ENCODE assay signal across 24 mouse cellular contexts in genomic region chr9:95180005-95180404, GRCm38 (mm10).
"Had no signal": no experiment of that assay in that cellular context is flagged by ENCODE, and none has a peak within 500 bp of the region (broad histone marks: within the 10 kb centered on the region; RNA-seq: fewer than 3 reads in every experiment).

No protein-coding gene starts in this region.

- H3K27me3 ChIP-seq: heart, embryonic 13.5 days; heart, embryonic 15.5 days; hindbrain, embryonic 12.5 days; intestine, embryonic 15.5 days; kidney, embryonic 15.5 days; limb, embryonic 15.5 days; liver, embryonic 12.5 days had no signal

- H3K4me2 ChIP-seq: heart, embryonic 11.5 days; heart, embryonic 13.5 days; heart, embryonic 15.5 days; hindbrain, embryonic 12.5 days; hindbrain, embryonic 14.5 days; intestine, embryonic 15.5 days; kidney, embryonic 15.5 days; limb, embryonic 13.5 days; limb, embryonic 15.5 days; liver, embryonic 12.5 days had no signal

- H3K36me3 ChIP-seq: heart, embryonic 13.5 days; heart, embryonic 15.5 days; hindbrain, embryonic 10.5 days; hindbrain, embryonic 12.5 days; intestine, embryonic 15.5 days; kidney, embryonic 15.5 days; limb, embryonic 13.5 days; limb, embryonic 15.5 days; liver, embryonic 12.5 days had no signal

- H3K4me1 ChIP-seq: heart, embryonic 13.5 days; heart, embryonic 15.5 days; liver, embryonic 12.5 days had no signal

- DNase-seq: gastrocnemius, postnatal 10 days; gastrocnemius, postnatal 25 days; heart, adult 2 months; heart, postnatal 4 days; kidney, adult 2 months; kidney, adult 9 months; kidney, postnatal 14 days; kidney, postnatal 36 days; layer of hippocampus, postnatal 36 days; left cerebral cortex, postnatal 4 days had no signal

- H3K27ac ChIP-seq: heart, adult 2 months; heart, embryonic 13.5 days; heart, embryonic 15.5 days; hindbrain, embryonic 10.5 days; hindbrain, embryonic 12.5 days; hindbrain, embryonic 14.5 days; intestine, embryonic 15.5 days; kidney, embryonic 15.5 days; kidney, postnatal 0 days; limb, embryonic 13.5 days; limb, embryonic 15.5 days; liver, embryonic 12.5 days had no signal

- ATAC-seq: inflammation-experienced regulatory T-cells, adult 6 months; intestine, embryonic 15.5 days; intestine, postnatal 0 days had no signal

- H3K4me3 ChIP-seq: heart, adult 2 months; heart, embryonic 13.5 days; heart, embryonic 15.5 days; hindbrain, embryonic 10.5 days; hindbrain, embryonic 12.5 days; intestine, embryonic 15.5 days; kidney, embryonic 15.5 days; limb, embryonic 13.5 days; limb, embryonic 15.5 days; liver, embryonic 12.5 days had no signal

- H3K9me3 ChIP-seq: heart, embryonic 13.5 days; heart, embryonic 15.5 days; hindbrain, embryonic 10.5 days; hindbrain, embryonic 12.5 days; intestine, embryonic 15.5 days; kidney, embryonic 15.5 days; limb, embryonic 13.5 days; limb, embryonic 15.5 days; liver, embryonic 12.5 days had no signal

- H3K9ac ChIP-seq: heart, embryonic 13.5 days; heart, embryonic 15.5 days; hindbrain, embryonic 12.5 days; hindbrain, embryonic 14.5 days; intestine, embryonic 15.5 days; kidney, embryonic 15.5 days; limb, embryonic 13.5 days; limb, embryonic 15.5 days; liver, embryonic 12.5 days had no signal
